24 mouse cellular contexts compared by ENCODE assay signal in the genomic region with DNA sequence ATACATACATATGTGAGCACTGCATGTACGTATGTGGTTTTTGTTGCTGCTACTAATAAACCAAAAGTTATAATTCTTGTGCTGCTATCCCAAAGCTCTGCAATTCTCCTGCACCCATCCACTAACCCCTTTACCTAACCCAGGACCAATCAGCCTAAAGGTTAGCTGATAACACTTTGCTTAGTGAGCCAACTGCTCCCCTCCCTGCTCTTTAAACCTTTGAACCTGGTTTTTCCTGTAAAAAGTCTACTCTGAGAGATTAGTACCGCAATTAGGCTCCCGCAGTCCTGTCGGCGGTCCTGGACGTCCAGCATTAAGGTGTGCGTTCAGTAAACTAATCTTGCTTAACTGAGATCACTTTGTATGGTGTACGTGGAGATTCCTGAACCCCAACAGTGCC. TPM values are rescaled to one million over a fixed set of nuclear protein-coding genes. Genes with fewer than 3 reads are reported as not detected.
DNase-seq lines count a peak whose midpoint lies in the region; ATAC-seq and TF ChIP-seq lines count a peak whose summit lies in the region.
"Had no signal": no experiment of that assay in that cellular context is flagged by ENCODE, and none has a peak within 500 bp of the region (broad histone marks: within the 10 kb centered on the region; RNA-seq: fewer than 3 reads in every experiment).

No protein-coding gene starts in this region.

- TF ChIP-seq EP300 in liver, embryonic 14.5 days (IDR thresholded peaks at IDR 0.05; ENCODE audit: low read depth): no peak

- H3K9me3 ChIP-seq in liver, embryonic 13.5 days (replicated peaks): no peaks in the 10 kb centered on the region
- no peaks in the 10 kb centered on the region for H3K9me3 ChIP-seq in liver, embryonic 14.5 days (ENCODE audit: control insufficient read depth, low read length)
- H3K9me3 ChIP-seq in forebrain, embryonic 14.5 days (replicated peaks; ENCODE audit: control insufficient read depth, low read length): no peaks in the 10 kb centered on the region
- H3K9me3 ChIP-seq in forebrain, embryonic 13.5 days (replicated peaks): no peaks in the 10 kb centered on the region
- H3K9me3 ChIP-seq: forebrain, embryonic 10.5 days; forebrain, embryonic 15.5 days; heart, embryonic 15.5 days; hindbrain, embryonic 10.5 days; hindbrain, embryonic 13.5 days had no signal

- WGBS in liver, embryonic 13.5 days (ENCODE audit: insufficient replicate concordance): 77% methylated on average over 8 of the region's 8 CpGs
- 64% methylated on average over 8 of the region's 8 CpGs for WGBS in liver, embryonic 14.5 days (ENCODE audit: insufficient replicate concordance)
- WGBS in forebrain, embryonic 14.5 days: 75% methylated on average over 8 of the region's 8 CpGs
- 77% methylated on average over 8 of the region's 8 CpGs for WGBS in forebrain, embryonic 13.5 days

- H3K9ac ChIP-seq in liver, embryonic 13.5 days: peak overlapping the region; percentile 23; the same call in 1 of the 2 replicates
- no peak overlapping the region for H3K9ac ChIP-seq in liver, embryonic 14.5 days (replicated peaks)
- no peak overlapping the region for H3K9ac ChIP-seq in forebrain, embryonic 14.5 days (ENCODE audit: low read length)
- no peak overlapping the region for H3K9ac ChIP-seq in forebrain, embryonic 13.5 days
- H3K9ac ChIP-seq: forebrain, embryonic 15.5 days; heart, embryonic 12.5 days; heart, embryonic 15.5 days; hindbrain, embryonic 13.5 days had no signal

- H3K4me2 ChIP-seq in liver, embryonic 13.5 days: 0 out of 2 replicates have a peak overlapping the region, but pooled peaks have one; percentile 8
- H3K4me2 ChIP-seq in liver, embryonic 14.5 days (ENCODE audit: low read depth): no peak overlapping the region; the same call in 1 of the 2 replicates
- no peak overlapping the region for H3K4me2 ChIP-seq in forebrain, embryonic 14.5 days (ENCODE audit: low read length)
- no peak overlapping the region for H3K4me2 ChIP-seq in forebrain, embryonic 13.5 days
- H3K4me2 ChIP-seq: forebrain, embryonic 15.5 days; heart, embryonic 12.5 days; hindbrain, embryonic 13.5 days had no signal

- H3K4me1 ChIP-seq in liver, embryonic 13.5 days (replicated peaks): peaks cover 54% of the 10 kb centered on the region
- H3K4me1 ChIP-seq in liver, embryonic 14.5 days (replicated peaks; ENCODE audit: control insufficient read depth in 2 of 2, insufficient read depth in 2 of 2, low read length in 1 of 2): peaks cover 23 to 38% of the 10 kb centered on the region in 2 experiments
- H3K4me1 ChIP-seq in forebrain, embryonic 14.5 days (ENCODE audit: control insufficient read depth, insufficient read depth, low read length): peaks cover 10% of the 10 kb centered on the region
- peaks cover 12% of the 10 kb centered on the region for H3K4me1 ChIP-seq in forebrain, embryonic 13.5 days

- H3K4me3 ChIP-seq in liver, embryonic 13.5 days (replicated peaks): no peak overlapping the region
- H3K4me3 ChIP-seq in liver, embryonic 14.5 days (ENCODE audit: insufficient read depth in 1 of 2, low read depth in 2 of 2, low read length in 2 of 2): no peak overlapping the region
- no peak overlapping the region for H3K4me3 ChIP-seq in forebrain, embryonic 14.5 days (ENCODE audit: low read depth, low read length)
- H3K4me3 ChIP-seq in forebrain, embryonic 13.5 days: no peak overlapping the region
- H3K4me3 ChIP-seq: forebrain, embryonic 10.5 days; forebrain, embryonic 15.5 days; heart, embryonic 12.5 days; heart, embryonic 15.5 days; hindbrain, embryonic 10.5 days; hindbrain, embryonic 13.5 days had no signal

- ATAC-seq in liver, embryonic 13.5 days (ENCODE audit: low read depth): no peak
- no peak for ATAC-seq in liver, embryonic 14.5 days (ENCODE audit: insufficient read depth)
- no peak for ATAC-seq in forebrain, embryonic 14.5 days
- no peak for ATAC-seq in forebrain, embryonic 13.5 days
- ATAC-seq: activated CD4-positive, CD25-positive, alpha-beta regulatory T cell, adult 4 months; forebrain, embryonic 15.5 days; hindbrain, embryonic 16.5 days had no signal

- peak; percentile 76 for DNase-seq in heart, adult 11 months
- no peak for DNase-seq in heart, adult 18-20 months
- DNase-seq in liver, embryonic 13.5 days: no peak
- no peak for DNase-seq in liver
- no peak for DNase-seq in liver, embryonic 14.5 days (ENCODE audit: low read depth in 3 of 3, low spot score in 3 of 3)
- no peak for DNase-seq in forebrain, embryonic 14.5 days (ENCODE audit: low spot score)
- DNase-seq: adrenal gland, postnatal 10 days; adrenal gland, postnatal 36 days; cerebellum, adult 18-20 months; cerebellum, adult 9-10 months; cerebellum, postnatal 14 days; gastrocnemius, postnatal 10 days; gastrocnemius, postnatal 36 days; heart, postnatal 10 days; heart, postnatal 36 days had no signal

- peak overlapping the region; percentile 47 for H3K27ac ChIP-seq in liver, embryonic 13.5 days
- peak overlapping the region; percentile 14; the same call in 1 of the 2 replicates for H3K27ac ChIP-seq in liver, embryonic 14.5 days
- no peak overlapping the region for H3K27ac ChIP-seq in forebrain, embryonic 14.5 days (ENCODE audit: low read depth, low read length)
- no peak overlapping the region for H3K27ac ChIP-seq in forebrain, embryonic 13.5 days
- H3K27ac ChIP-seq: forebrain, embryonic 10.5 days; forebrain, embryonic 15.5 days; heart, embryonic 15.5 days; hindbrain, embryonic 10.5 days; hindbrain, embryonic 13.5 days had no signal

- no peak for TF ChIP-seq CTCF in liver, embryonic 14.5 days (IDR thresholded peaks at IDR 0.05; ENCODE audit: low read depth)

- H3K36me3 ChIP-seq in liver, embryonic 13.5 days: peaks cover 38% of the 10 kb centered on the region
- peaks cover 10% of the 10 kb centered on the region for H3K36me3 ChIP-seq in liver, embryonic 14.5 days (replicated peaks; ENCODE audit: control insufficient read depth, insufficient read depth, low read depth)
- H3K36me3 ChIP-seq in forebrain, embryonic 14.5 days (ENCODE audit: control insufficient read depth, insufficient read depth, low read length): peaks cover 17% of the 10 kb centered on the region
- peaks cover 15% of the 10 kb centered on the region for H3K36me3 ChIP-seq in forebrain, embryonic 13.5 days (ENCODE audit: poor library complexity, severe bottlenecking)

- no peaks in the 10 kb centered on the region for H3K27me3 ChIP-seq in liver, embryonic 13.5 days
- no peaks in the 10 kb centered on the region for H3K27me3 ChIP-seq in liver, embryonic 14.5 days (ENCODE audit: control insufficient read depth, insufficient read depth, low read length)
- H3K27me3 ChIP-seq in forebrain, embryonic 14.5 days (replicated peaks; ENCODE audit: control insufficient read depth, insufficient read depth, low read length): no peaks in the 10 kb centered on the region
- peaks cover 10% of the 10 kb centered on the region; the same call in 1 of the 2 replicates for H3K27me3 ChIP-seq in forebrain, embryonic 13.5 days
- H3K27me3 ChIP-seq: forebrain, embryonic 15.5 days; heart, embryonic 12.5 days; heart, embryonic 15.5 days had no signal

RNA-seq across cellular contexts. Expression of a gene that starts 1.5 kb away (rescaled TPM):
- total RNA-seq in heart, adult 18-20 months (2021): under 1 TPM; 0.52 to 0.93 TPM
- 61.2 and 64.9 TPM in 2 replicates for polyA plus RNA-seq in liver, embryonic 13.5 days (2015; fragmentation: Nextera tagmentation; extraction: Ambion mirVana)
- 45.9 and 53.1 TPM in 2 replicates for polyA plus RNA-seq in liver, embryonic 14.5 days (2012; rRNA removed)
- polyA plus RNA-seq in liver, embryonic 14.5 days (2014; fragmentation: Nextera tagmentation; extraction: Ambion mirVana): 54.6 and 62.6 TPM in 2 replicates
- 0.59 and 0.83 TPM in 2 replicates for polyA plus RNA-seq in forebrain, embryonic 14.5 days (2014; fragmentation: Nextera tagmentation; extraction: Ambion mirVana)
- 0.97 and 1.3 TPM in 2 replicates for polyA plus RNA-seq in forebrain, embryonic 13.5 days (2015; fragmentation: Nextera tagmentation; extraction: Ambion mirVana)

RNA-seq across cellular contexts. Expression of a gene that starts 31.9 kb away (rescaled TPM):
- 10 to 100 TPM; 69.0 to 76.7 TPM for total RNA-seq in heart, adult 18-20 months (2021)
- polyA plus RNA-seq in liver, embryonic 13.5 days (2015; fragmentation: Nextera tagmentation; extraction: Ambion mirVana): 35.8 and 45.1 TPM in 2 replicates
- 3.9 and 7.4 TPM in 2 replicates for polyA plus RNA-seq in liver, embryonic 14.5 days (2012; rRNA removed)
- polyA plus RNA-seq in liver, embryonic 14.5 days (2014; fragmentation: Nextera tagmentation; extraction: Ambion mirVana): 23.0 and 26.4 TPM in 2 replicates
- 32.4 and 37.2 TPM in 2 replicates for polyA plus RNA-seq in forebrain, embryonic 14.5 days (2014; fragmentation: Nextera tagmentation; extraction: Ambion mirVana)
- 44.6 and 47.2 TPM in 2 replicates for polyA plus RNA-seq in forebrain, embryonic 13.5 days (2015; fragmentation: Nextera tagmentation; extraction: Ambion mirVana)

RNA-seq across cellular contexts. Expression of a gene that starts 32.5 kb away (rescaled TPM):
- total RNA-seq in heart, adult 18-20 months (2021): 1 to 10 TPM; 7.3 to 8.4 TPM
- polyA plus RNA-seq in liver, embryonic 13.5 days (2015; fragmentation: Nextera tagmentation; extraction: Ambion mirVana): 16.1 and 17.3 TPM in 2 replicates
- 7.7 and 9.1 TPM in 2 replicates for polyA plus RNA-seq in liver, embryonic 14.5 days (2012; rRNA removed)
- polyA plus RNA-seq in liver, embryonic 14.5 days (2014; fragmentation: Nextera tagmentation; extraction: Ambion mirVana): 11.3 and 11.6 TPM in 2 replicates
- 12.2 and 12.7 TPM in 2 replicates for polyA plus RNA-seq in forebrain, embryonic 14.5 days (2014; fragmentation: Nextera tagmentation; extraction: Ambion mirVana)
- 20.4 and 21.5 TPM in 2 replicates for polyA plus RNA-seq in forebrain, embryonic 13.5 days (2015; fragmentation: Nextera tagmentation; extraction: Ambion mirVana)

RNA-seq across cellular contexts. Expression of a gene that starts 34.2 kb away (rescaled TPM):
- total RNA-seq in heart, adult 18-20 months (2021): under 1 TPM in 1 of 2 experiments, not detected in 1; 0.74 TPM
- polyA plus RNA-seq in liver, embryonic 13.5 days (2015; fragmentation: Nextera tagmentation; extraction: Ambion mirVana): 3.2 and 3.6 TPM in 2 replicates
- polyA plus RNA-seq in liver, embryonic 14.5 days (2012; rRNA removed): 2.5 and 2.9 TPM in 2 replicates
- polyA plus RNA-seq in liver, embryonic 14.5 days (2014; fragmentation: Nextera tagmentation; extraction: Ambion mirVana): 2.2 and 2.6 TPM in 2 replicates
- polyA plus RNA-seq in forebrain, embryonic 14.5 days (2014; fragmentation: Nextera tagmentation; extraction: Ambion mirVana): 26.8 and 28.2 TPM in 2 replicates
- polyA plus RNA-seq in forebrain, embryonic 13.5 days (2015; fragmentation: Nextera tagmentation; extraction: Ambion mirVana): 7.5 and 10.3 TPM in 2 replicates
- polyA plus RNA-seq: activated CD4-positive, CD25-positive, alpha-beta regulatory T cell, adult 4 months had no signal

RNA-seq across cellular contexts. Expression of a gene that starts 41.5 kb away (rescaled TPM):
- 10 to 100 TPM; 11.6 to 12.4 TPM for total RNA-seq in heart, adult 18-20 months (2021)
- 4.9 and 5.1 TPM in 2 replicates for polyA plus RNA-seq in liver, embryonic 13.5 days (2015; fragmentation: Nextera tagmentation; extraction: Ambion mirVana)
- polyA plus RNA-seq in liver, embryonic 14.5 days (2012; rRNA removed): 5.5 and 6.6 TPM in 2 replicates
- polyA plus RNA-seq in liver, embryonic 14.5 days (2014; fragmentation: Nextera tagmentation; extraction: Ambion mirVana): 7.0 and 8.1 TPM in 2 replicates
- polyA plus RNA-seq in forebrain, embryonic 14.5 days (2014; fragmentation: Nextera tagmentation; extraction: Ambion mirVana): 12.8 and 13.3 TPM in 2 replicates
- polyA plus RNA-seq in forebrain, embryonic 13.5 days (2015; fragmentation: Nextera tagmentation; extraction: Ambion mirVana): 14.5 and 14.7 TPM in 2 replicates

Comparison
In these comparisons a context has a peak if more than half of its experiments do, and no peak if none do; other contexts are left out.
1. H3K27ac ChIP-seq: peak in liver, embryonic 13.5 days (single experiment) and liver, embryonic 14.5 days (single experiment); none in forebrain, embryonic 14.5 days (single experiment) and forebrain, embryonic 13.5 days (single experiment).
2. RNA of a gene that starts 1.5 kb away (polyA plus RNA-seq): 61.2 to 64.9 TPM in liver, embryonic 13.5 days and 45.9 to 62.6 TPM in liver, embryonic 14.5 days; 0.97 to 1.3 TPM in forebrain, embryonic 13.5 days and 0.59 to 0.83 TPM in forebrain, embryonic 14.5 days; every median in the first group is over 10 times any median in the second.